Mouse (Mus musculus): ENCODE data around the gene Plekhg5.

- TF ChIP-seq CTCF (IDR thresholded peaks at IDR 0.05; ENCODE audit: low read depth) (no peak), EP300 (IDR thresholded peaks at IDR 0.05; ENCODE audit: low read depth) (no peak)
Observed at GRCm38 (mm10) chr4:152090191-152090590, 17.9 kb downstream of the Plekhg5 start.

Data from heart, postnatal 0 days (tissue).